Mouse (Mus musculus): ENCODE results near the gene Krtcap2. TPM values are rescaled to one million over a fixed set of nuclear protein-coding genes. Genes with fewer than 3 reads are reported as not detected.

Gene Krtcap2
- total RNA-seq, 2 experiments from 2014 or later = 100 to 104 TPM

DNA sequence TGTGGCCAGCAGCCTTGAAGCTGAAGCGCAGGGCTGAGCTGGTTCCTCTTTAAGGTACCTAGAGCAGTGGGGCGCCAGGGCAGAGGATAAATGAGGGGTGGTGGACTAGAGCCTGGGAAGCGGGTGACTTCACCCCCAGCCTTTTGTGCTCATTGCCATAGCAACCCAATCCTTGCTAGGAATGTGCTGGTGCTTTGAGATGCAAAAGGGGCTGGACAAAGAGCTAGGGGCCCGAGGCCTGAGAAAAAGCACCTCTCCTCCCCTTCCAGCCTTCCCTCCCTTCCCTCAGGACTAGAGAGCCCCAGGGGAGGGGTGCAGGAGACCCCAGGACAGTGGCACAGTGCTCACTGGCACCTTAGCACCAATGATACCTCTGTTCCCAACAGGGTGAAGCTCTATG lies 19.8 kb upstream of the Krtcap2 start:
- DNase-seq = no peak

DNA sequence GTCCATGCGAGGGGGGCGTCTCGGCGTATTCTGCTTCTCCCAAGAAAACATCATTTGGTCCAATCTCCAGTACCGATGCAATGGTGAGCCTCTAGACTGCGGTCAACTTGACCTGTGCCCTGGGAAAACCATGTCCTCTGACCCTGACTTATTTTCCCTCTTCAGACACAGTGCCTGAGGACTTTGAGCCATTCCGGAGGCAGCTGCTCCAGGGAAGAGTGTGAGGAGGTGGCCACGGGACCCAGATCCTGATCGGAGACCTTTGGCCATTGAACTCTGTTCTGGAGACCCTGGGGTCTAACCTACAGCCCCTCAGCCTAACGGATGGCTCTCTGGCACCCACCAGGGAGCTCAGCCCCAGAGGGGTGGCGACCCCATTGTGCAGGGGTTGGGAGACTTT lies 19.4 kb upstream of the Krtcap2 start:
- no peak for DNase-seq

DNA sequence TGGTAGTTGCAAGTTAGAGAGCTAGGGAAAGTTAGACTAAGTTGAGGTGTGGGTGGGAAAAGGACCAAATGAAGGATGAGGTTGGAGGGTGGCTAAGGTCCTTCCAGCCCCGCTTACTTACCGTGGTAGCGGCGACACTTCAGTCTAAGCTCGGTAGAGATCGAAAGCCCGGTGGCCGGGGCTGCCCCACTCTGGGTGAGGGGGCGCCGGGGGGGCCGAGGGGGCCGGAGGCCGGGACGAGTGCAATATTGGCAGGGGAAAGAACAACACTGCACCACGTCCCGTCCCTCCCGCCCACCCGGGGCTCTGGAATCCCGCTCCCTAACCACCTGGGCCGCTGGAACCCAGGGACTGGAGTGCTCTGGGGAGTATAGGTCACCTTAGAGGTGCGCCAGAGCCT lies 18.9 kb upstream of the Krtcap2 start, which contains the start of gene Mtx1:
Gene Mtx1 (minus strand): TSS at position 189 of the 400 bp plus-strand sequence.
- no peak for DNase-seq

DNA sequence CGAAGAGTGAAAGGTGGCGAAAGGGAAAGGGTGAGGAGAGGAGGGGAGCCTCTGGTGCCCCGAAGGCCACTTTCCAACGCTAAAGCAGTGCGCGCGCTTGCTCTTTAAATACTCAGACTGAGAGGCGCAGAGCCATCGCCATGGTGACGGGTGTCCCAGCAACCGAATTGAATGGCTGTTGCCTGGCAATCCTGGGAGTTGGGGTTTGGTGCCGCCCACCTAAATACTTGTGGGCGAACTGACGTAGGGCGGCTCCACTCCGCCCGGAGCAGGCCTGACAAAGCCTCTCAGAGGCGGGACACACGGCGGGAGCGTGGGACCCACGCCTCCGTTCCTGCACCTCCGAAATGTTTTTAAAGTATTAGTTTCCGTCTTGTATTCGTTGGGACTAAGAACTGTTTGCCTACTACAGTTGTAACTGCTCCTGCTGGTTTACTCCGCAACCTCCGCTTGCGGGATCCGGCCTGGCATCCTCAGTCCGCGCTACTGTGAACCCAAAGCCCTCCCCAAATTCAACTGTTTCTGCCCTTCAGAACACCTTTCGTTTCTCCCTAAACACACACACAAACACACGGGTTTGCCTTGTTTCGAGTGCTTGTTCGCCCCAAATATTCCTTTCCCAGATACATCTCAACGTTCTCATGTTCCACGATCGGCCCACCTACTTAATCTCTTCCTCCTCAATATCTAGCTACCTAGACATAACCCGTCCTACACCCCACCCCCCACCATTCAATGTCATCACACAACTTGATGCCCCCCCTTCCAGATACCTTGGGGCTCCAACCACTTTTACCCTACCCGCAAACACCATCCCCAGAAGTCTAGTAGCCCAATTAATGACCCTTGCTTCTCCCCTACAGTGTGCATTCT lies 18.2 kb upstream of the Krtcap2 start:
- peak; percentile 89 for DNase-seq

DNA sequence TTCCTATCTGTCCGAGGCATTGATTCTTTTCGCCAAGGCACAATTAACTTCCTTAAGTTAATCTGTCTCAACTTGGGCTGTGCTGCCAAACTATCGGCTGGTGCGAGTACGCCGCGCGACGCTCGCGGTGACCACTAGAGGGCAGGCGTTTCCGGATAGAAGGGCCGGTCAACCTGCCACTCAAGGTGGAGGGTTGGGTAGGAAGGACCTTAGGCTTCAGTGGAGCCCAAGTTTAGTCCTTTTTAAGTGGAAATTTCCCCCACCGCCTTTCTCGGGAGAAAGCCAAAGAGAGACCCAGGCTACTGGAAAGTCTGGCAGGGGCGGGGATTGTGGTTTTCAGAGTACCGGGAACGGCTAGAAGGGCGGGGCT lies 17.6 kb upstream of the Krtcap2 start:
- peak; percentile 94 for DNase-seq

DNA sequence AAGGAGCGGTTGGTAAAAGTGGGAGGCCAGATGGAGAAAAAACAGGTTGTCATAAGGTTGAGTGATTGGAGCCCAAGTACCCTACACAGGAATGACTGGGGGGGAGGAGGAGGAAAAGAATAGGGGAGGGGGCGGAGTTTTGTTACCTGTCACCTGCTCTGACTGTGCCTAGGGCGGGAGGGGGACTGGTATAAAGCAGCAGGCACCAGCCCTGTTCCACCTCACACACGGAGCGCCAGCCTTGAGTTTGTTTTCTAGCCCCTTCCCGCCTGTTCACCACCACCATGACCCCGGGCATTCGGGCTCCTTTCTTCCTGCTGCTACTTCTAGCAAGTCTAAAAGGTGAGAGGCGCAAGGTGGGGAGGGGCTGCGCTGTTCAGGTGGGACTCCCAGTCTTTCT lies 16.9 kb upstream of the Krtcap2 start, which contains the start of gene Muc1:
Gene Muc1 (plus strand): TSS at position 222 of the 400 bp plus-strand sequence.
- DNase-seq = no peak

DNA sequence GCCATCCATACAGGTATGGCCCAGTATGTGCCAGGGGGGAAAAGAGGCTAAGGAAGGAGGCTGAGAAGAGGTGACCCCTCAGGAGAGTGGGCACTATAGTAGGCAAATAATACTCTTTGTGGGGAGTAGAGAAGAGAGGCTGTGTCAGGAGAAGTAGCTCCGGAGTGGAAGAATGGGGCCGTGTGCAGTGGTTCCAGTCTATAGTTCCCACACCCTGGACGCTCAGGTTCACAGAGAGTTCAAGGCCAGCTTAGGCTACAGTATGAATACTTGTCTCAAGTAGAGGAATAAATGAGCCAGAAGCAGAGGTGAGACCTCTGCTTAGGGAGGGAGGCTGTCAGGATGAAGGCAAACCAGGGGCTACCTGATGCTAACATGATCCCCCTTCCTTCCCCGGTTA lies 16.5 kb upstream of the Krtcap2 start:
- no peak for DNase-seq

DNA sequence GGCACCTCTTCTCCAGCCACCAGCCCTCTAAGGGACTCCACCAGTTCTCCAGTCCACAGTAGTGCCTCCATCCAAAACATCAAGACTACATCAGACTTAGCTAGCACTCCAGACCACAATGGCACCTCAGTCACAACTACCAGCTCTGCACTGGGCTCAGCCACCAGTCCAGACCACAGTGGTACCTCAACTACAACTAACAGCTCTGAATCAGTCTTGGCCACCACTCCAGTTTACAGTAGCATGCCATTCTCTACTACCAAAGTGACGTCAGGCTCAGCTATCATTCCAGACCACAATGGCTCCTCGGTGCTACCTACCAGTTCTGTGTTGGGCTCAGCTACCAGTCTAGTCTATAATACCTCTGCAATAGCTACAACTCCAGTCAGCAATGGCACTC lies 15.2 kb upstream of the Krtcap2 start:
- DNase-seq = no peak

DNA sequence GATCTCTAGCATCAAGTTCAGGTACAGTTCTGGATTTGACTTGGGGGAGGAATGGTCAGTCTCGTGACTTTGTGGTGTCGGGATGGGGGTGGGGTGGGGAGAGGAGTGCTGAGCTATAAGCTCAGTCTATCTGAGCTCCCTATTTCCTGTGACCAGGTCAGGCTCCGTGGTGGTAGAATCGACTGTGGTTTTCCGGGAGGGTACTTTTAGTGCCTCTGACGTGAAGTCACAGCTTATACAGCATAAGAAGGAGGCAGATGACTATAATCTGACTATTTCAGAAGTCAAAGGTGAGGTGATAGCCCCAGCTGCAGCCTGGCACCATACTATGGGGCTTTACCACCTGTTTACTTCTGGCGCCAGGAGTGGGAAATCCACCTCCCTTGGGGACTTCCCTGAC lies 14.4 kb upstream of the Krtcap2 start:
- DNase-seq = no peak

DNA sequence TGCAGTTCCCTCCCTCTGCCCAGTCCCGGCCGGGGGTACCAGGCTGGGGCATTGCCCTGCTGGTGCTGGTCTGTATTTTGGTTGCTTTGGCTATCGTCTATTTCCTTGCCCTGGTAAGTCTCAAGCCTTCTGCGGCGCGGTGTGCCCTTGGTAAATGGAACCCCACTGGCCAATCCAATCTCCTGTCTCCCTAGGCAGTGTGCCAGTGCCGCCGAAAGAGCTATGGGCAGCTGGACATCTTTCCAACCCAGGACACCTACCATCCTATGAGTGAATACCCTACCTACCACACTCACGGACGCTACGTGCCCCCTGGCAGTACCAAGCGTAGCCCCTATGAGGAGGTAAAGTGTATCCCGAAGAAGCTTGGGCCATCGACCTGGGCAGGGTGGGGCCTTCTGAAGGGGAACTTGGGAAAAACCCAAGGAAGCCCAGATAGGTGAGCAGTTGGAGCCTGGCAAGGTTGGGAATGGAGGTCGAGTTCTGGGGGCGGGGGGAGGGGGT lies 13.9 kb upstream of the Krtcap2 start:
- no peak for DNase-seq

DNA sequence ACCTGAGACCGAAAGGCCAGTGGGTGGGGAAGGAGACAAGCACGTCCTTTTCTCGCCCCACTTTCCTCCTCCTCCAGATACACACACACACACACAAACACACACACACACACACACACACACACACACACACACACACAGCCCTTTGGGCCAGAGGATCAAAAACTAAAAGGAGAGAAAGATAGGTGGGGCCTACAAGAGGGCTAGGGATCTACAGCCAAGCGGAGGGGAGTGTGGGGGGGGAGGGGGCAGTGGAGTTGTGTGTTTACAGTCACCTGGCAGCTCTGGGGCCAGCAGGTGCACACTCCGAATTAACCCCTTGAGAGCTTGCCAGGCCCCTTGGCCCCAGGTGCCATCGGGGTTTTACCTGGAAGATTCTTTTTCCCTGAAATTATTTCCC lies 13.2 kb upstream of the Krtcap2 start:
- no peak for DNase-seq

DNA sequence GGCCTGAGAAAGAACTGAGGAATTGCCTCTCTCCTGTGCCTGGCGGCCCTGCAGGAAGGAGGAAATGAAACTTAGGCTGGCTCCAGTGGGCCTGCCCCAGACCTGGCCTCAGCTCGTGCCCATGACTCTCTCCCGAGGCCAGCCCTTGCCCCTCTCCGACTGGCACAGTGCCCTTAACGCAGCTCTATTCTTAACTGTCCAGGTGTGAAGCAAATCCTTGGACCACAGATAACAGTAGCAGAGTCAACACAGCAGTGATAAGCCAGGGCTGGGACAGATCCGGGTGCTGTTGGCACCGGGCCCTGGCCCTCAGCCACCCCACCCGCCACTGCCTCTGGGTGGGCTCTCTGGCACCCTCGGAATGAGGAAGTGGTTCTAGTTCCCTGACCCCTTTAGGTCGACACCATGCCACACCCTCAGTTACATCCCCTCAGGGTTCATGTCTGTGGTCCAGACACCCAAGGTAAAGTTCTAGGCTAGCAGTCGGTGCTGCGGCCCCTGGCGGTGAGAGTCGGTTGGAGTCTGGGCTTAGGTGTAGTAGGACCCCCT lies 12.1 kb upstream of the Krtcap2 start:
- peak; percentile 69 for DNase-seq

DNA sequence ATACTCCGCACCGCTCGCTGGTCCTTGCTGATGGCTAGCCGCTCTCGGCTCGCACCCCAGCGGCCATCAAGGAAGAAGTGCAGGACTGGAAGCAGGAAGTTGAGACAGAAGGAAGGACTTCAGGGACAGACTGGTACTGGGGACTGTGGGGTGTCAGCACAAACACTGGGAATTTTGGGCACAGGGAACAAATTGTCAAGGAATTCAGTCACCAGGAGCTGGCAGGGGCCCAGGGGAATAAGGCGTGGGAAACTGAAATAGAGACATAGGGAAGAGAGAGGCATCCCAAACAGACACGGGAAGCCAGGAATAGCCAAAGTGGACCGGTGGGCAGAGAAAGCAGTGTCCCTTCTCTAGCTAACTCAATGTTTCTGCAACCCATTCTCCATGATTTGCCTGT lies 9.2 kb upstream of the Krtcap2 start:
- no peak for DNase-seq

DNA sequence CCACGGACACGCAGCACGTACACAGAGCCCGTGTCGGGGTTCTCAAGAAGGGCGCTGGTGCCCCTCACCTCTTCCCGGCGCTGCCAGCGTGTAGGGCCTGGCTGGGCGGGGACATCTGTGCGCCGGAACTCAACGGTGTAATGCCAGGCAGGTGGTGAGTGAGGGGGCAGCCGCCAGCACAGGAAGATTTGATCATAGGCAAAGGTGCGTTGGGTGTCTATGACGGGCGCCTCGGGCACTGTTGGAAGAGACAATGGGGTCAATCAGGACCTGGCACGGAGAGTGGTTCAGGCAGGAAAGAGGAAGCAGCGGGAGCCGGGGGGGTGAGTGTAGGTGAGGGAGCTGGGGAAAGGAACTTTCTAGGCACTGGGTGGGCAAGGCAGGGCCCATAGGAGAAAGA lies 8.1 kb upstream of the Krtcap2 start:
- DNase-seq = no peak

DNA sequence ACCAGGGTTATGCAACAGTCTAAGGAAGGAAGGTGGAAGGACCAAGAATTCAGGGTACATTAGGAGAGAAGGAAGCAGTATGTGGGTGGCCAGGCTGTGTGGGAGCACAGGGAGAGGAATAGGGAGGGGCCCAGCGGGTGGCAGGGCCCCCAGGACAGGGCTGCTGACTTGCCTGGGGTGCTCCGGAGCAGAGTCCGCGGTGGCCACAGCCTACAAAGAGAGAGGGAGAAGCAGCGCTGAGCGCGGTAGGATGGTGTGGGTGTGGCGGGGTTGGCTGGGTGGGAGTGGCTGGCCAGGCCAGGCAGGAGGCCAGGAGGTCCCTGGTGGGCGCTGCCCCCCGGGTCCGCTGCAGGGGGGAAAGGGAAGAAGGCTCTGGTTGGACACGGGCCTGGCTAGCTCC lies 7.3 kb upstream of the Krtcap2 start:
- no peak for DNase-seq

DNA sequence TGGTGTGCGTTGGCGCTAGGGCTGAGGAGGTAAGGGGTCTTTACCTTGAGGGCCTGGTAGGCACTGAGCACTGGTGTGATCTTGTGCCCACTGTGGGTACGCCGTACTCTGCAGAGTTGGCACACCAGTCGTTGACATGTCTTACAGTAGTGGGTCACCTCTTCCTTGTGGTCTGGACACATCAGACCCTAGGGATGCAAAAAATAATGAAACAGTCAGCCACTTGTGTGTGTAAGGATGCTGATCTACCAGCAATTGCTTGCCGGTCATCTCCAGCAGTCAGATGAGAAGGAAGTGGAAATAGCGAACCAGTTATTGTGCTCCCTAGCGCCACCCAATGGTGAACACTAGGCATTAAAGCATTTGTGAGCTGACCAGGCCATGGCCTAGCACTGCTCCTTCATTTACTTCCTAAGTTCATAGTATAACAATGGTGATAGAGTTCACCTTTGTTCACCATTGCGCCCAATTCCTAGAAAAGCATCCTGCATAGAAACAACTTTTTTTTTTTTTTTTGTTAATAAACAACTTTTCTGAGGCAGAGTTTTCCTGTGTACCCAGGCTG lies 3.4 kb upstream of the Krtcap2 start:
- DNase-seq = peak; percentile 79

DNA sequence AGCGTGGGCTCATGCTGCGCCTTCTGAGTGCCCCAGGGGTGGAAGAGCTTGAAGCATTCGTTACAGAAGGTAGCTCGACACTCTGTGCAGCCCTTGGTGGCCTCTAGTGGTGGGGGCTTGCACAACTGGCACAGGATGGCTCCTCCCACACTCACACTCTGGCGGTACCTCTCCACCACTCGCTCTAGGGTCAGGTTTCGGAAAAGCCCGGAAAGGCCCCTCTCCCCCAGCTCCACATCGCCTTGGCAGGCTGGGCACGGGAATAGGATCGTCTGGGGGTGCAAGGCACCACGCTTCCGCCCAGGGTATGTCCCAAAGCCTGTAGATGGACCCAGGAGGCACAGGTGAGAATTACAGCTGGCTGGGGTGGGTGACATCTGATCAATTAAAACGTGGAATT lies 2.2 kb upstream of the Krtcap2 start:
- DNase-seq = peak; percentile 65

DNA sequence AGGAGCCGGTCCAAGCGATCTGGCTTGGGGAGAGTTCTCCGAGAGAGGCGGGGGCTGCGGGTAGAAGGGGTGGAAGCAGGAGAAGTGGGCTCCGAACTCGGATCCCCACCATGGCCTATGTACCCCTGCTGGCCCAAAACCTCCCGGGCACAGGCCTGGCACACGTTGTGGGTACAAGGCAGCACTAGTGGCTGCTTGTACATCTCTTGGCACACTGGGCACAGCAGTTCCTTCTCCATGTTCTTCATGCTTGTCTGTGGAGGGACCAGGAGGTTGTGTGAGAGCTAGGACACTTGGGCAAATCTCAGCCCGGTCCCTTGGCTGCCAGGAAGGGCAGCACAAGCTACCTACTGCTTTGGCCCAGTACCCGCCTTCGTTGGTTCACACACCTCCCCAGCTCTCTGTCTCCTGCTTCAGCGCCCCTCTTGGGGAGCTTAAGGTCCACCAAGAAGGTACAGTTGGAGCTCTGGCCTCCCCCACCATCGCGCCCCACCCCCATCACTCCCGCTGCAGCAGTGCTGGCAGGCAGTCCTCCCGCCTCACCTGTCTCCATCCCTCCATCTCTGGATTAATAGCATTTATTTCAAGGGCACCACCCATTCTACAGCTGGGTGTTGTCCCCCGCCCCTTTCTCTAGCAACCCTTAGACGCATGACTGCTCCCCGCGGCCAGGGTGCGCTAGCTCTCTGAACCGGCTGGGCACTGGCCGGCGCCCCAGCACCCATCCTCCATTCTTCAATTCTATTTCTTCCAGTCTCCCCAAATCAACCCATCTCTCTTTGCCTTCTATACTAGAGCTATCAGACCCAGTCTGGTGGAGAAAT lies 1.4 kb upstream of the Krtcap2 start:
- DNase-seq = no peak

DNA sequence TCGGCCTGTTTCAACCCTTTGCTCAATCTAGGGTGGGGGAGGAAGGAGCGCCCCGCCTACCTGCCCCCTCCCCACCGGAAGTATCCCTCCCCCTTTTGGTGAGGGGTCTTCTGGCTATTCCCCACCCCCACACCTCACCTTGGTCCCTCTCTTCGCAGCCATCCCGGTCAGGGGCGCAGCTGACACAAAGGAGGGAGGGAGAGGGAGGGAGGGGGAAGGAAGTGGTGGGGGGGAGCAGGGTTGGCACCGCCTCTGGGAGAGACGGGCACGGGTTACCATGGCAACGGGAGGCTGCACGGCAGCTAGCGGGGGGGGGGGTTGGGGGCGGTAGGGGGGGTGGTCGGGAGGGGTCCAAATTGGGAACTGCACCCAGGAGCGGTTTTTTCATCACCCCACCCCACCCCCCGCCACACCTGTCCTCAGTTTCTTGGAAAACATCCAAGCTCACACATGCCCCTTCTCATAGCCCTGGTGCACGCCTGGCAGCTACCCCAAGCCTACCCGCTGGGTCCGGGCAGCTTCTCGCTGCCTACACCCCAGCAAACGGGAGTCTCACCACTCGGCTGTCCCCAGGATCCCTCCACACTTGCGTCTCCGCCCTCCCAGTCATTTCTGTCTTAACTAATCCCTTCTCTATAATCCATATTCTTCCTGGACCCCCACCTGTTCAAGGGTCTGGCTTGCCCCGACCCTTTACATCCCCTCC lies 631 bp upstream of the Krtcap2 start:
- no peak for DNase-seq

DNA sequence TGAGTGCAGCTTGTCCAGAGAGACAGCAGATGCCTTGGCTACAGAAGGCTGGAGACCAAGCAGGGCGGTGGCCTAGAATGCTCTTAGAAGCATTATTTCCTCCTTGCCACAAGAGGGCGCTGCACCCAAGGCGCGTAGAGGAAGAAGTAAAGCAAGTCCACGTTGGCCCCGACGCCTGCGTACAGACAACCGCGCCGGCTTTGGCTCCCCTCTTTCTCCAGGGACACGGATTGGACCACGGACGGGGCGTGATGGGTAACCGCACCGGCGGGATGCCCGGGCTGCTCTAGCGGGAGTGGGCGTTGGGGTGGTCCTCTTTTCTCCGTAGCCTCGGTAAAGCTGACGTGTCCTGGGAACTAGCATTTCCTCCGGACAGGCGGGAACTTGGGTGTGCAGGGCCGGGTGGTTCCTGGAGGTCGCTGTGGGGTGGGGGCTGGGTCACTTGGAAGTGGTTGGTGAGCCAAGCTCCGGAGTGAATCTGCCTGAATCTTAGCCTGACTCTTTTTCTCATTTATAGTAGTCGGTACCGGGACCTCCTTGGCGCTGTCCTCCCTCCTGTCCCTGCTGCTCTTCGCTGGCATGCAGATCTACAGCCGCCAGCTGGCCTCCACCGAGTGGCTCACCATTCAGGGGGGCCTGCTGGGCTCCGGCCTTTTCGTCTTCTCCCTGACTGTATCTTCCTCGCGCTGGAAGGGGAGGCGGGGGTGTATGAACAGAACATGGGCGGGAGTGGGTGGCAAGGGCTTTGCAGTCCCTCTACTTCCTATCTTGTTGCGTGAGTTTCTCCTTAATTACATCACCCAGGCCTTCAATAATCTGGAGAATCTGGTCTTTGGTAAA lies 715 bp downstream of the Krtcap2 start, which contains the start of gene Trim46:
Gene Trim46 (minus strand): TSS at position 49 of the 840 bp plus-strand sequence.
- DNase-seq = peak; percentile 90

DNA sequence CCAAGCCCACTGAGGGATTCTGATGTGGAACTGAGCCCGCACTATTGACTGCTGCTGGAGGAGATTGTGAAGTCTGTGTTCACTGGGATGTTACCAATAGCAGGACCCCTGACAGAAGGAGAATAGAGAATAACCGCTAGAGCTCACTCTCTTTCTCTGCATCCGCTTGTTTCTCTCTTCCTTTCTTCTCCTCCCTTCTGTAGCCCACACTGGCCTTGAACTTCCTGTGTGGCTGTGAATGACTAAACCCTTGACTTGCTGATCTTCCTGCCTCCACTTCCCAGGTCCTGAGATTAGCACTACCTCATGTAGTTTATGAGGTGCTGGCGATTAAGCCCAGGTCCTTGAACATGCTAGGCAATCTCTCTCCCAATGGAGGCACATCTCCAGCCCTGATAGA lies 1.7 kb downstream of the Krtcap2 start:
- DNase-seq = no peak

All from heart, postnatal 4 days (tissue).